Mouse (Mus musculus): ENCODE results near the gene Ifnk. TPM values are rescaled to one million over a fixed set of nuclear protein-coding genes. Genes with fewer than 3 reads are reported as not detected.

Ifnk gene
- polyA plus RNA-seq (2017; shearing (Covaris generic)), result not detected

DNA sequence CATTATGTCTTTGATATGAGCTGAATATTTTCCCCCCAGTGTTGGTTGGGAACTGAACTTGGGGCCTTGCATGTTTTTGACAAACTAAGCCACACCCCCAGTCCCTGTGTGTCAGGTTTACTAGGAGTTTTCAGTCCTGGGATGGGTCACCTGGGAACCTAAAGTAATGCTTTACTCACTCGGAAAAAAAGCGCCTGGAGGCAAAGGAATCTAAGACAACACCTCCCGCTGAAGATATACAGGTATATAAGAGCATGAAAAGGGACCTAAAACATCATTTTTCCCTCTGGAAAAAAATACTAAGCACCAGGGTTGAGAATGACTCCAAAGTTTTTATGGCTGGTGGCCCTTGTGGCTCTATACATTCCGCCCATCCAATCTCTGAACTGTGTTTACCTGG is at the start of gene Ifnk:
Ifnk (plus strand) TSS at position 301 of the 400 bp plus-strand sequence.

GRCm38 (mm10) chr4:35156751-35157611 is 5.1 kb downstream of the Ifnk start, which contains the start of gene Mob3b:
Gene Mob3b (minus strand): TSS chr4:35157484.

Other genes starting within 250 kb of the Ifnk start
- 6.8 TPM for gene Mob3b, start 5.4 kb downstream of the Ifnk start, polyA plus RNA-seq (2017; shearing (Covaris generic))
- 9.1 TPM for gene C9orf72, start 74.1 kb downstream of the Ifnk start, polyA plus RNA-seq (2017; shearing (Covaris generic))

Data from activated CD4-positive, CD25-positive, alpha-beta regulatory T cell, adult 9 weeks (primary cell).